Mouse (Mus musculus) adrenal gland, adult 10 weeks (tissue): ENCODE data around the gene Bag6. TPM values are rescaled to one million over a fixed set of nuclear protein-coding genes. Genes with fewer than 3 reads are reported as not detected.

Experiments
- polyA plus RNA-seq: library from polyadenylated mRNA; stranded (reverse); fragments of 350-450 nt; fragmentation: Illumina TruSeq; extraction: RNeasy Lipid Tissue Mini Kit (QIAGEN cat#74804); gene quantifications from one replicate; pipeline ENCODE4 v1.2.3, GENCODE M21; 2014; ENCODE audit warnings: low read depth, low replicate concordance

Bag6 gene
- polyA plus RNA-seq, result 11.5 TPM

GRCm38 (mm10) chr17:35134801-35135590 lies at the start of gene Bag6:
Gene Bag6 (plus strand): TSS chr17:35135178.

DNA sequence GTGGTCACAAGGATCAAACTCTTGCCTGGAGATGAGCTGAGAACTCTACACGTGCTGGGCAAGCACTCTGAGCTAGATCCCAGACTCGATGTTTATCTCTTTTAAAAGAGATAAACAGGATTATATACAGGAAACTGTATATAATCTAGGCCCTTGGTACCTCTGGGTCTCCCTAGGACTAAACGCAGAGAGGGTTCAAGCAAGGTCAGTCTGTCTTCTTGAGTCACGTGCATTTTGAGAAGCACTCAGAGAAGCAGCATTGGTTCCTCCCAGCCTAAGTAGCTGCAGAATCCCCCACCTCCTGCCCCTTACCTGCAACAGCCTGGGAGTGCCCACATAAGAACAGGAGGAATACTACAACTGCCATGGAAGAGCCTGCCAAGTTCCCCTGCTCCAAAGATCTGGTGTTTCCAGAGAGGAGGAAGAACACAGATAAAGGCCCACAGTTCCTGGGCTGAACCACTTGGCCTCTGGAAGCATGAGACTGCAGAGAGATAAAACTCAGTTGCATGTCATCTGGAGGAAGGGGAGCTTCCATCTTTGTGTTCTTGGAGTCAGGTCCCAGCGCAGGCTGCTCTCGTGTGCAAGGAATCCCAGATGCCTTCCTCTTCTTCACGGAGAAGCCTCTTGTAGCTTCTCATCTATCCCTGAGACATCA lies 49.6 kb upstream of the Bag6 start, which contains the start of gene Ly6g6f:
TSS of gene Ly6g6f (minus strand) at position 403 of the 658 bp plus-strand sequence.

DNA sequence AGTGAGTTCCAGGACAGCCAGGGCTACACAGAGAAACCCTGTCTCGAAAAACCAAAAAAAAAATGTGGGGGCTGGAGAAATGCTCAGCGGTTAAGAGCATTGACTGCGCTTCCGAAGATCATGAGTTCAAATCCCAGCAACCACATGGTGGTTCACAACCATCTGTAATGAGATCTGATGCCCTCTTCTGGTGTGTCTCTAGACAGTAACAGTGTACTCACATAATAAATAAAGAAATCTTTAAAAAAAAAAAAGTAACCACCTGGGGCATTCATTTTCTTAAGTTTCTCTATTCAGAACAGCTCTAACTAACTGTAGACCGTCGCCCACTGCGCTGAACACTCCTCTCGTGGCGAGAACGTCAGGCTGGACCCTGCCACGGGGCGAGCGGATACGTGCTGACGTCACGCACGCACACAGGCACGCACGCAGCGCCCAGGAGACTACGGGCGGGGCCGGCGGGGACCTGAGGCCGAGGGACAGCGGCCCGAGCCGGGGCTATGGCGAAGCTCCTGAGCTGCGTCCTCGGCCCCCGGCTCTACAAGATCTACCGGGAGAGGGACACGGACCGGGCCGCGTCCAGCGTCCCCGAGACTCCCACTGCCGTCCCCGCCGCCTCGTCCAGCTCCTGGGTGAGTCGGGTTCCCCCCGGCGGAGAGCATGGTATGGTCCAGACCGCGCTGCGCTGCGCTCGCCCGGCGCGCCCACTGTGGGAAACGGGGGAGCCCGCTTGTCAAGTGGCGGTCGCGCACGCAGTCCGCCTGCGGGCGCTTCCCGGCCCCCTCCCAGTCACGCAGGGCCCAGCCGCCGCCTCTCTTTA lies 45.9 kb upstream of the Bag6 start, which contains the start of gene Abhd16a:
TSS of gene Abhd16a (plus strand) at position 439 of the 820 bp plus-strand sequence.

DNA sequence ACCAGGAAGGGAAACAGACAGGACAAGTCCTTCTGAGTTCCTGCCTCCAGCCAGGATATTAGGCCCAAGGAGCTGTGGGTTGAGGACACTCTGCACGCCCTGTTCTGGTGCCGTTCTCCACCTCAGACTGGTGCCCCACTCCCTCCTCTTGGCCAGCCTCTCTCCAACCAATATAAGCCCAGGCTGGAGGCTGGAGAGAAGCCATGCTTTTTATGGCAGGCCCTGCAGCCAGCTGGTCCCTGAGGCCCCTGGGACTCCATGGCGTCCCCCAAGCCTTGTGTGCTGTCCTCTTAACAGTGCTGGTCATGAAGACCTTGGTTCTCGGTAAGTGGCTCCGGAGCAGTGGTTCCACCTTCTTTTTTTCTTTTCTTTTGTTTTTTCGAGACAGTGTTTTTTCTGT lies 26.9 kb upstream of the Bag6 start, which contains the start of gene Ly6g5c:
TSS of gene Ly6g5c (plus strand) at position 183 of the 400 bp plus-strand sequence.

DNA sequence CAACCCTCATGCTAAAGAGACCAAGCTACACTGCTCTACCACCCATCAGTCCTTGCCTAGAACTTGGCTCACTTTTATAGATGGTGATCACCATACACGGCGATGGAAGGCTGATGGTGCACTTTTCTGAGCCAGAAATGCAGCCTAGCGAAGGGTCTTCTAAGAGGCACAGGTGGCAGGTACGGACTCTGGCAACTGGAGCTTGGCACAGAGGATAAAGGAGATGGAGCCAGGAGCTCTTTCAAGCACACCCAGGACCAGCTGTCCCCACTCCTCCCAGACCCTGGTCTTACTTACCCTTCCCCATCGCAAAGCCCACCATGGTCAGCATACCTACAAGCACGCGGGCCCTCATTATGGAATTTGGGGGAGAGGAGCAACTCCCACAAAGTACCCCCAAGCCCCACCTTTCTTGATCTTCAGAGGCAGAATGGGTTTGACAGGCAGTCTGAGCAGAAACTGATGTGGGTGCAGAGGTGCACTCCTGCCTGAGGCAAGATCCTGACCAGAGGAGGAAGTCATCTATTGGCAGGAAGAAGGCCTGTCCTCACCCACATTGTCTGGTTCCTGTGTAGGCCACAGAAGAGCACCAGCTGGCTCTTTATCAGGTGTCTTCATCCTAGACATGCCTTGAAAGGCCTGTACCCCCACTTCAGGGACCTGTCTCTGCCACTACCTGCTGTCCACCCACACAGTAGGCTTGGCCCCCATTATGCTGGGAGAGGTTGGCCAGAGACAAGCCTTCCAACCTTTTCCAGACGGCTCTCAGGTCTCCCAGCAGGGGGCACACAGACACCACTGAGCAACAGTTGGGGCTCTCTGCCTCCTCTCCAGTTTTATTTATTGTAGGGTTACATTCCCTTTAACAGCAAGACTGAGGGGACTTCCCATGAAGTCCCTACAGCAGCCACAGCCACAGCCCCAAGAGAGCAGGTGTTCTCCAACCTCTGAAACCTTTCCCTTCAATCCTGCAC lies 19.6 kb upstream of the Bag6 start, which contains the start of gene Ly6g5b:
TSS of gene Ly6g5b (minus strand) at position 383 of the 974 bp plus-strand sequence.

GRCm38 (mm10) chr17:35121143-35121799 lies 13.7 kb upstream of the Bag6 start, which contains the start of gene Gpank1:
Gene Gpank1 (plus strand): TSS chr17:35121455.

GRCm38 (mm10) chr17:35121871-35122303 lies 13.1 kb upstream of the Bag6 start, which contains the start of gene Csnk2b:
Gene Csnk2b (minus strand): TSS chr17:35122053.

DNA sequence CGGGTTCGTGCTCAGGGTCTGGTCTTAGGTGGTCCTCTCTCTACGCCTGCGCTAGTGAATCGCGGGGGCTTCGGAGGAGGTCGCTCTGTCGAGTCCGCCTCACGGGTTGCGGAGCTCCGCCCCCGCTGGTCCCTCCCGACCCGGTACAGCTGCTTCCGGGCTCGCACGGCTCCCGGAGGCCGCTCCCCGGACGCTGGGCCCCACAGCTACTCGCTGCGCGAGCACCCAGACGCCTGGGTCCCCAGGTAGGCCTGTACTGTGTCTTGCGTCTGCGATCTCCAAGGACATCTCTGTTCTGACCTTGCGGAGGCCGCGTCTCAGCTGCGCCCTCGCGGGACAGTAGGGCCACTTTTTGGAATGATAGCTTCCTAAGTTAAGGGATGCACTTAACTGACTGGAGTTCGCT lies 8.8 kb upstream of the Bag6 start, which contains the start of gene D17H6S53E:
TSS of gene D17H6S53E (plus strand) at position 168 of the 406 bp plus-strand sequence.

GRCm38 (mm10) chr17:35131500-35132173 lies 3.3 kb upstream of the Bag6 start, which contains the start of gene Apom:
Gene Apom (minus strand): TSS chr17:35132050.

GRCm38 (mm10) chr17:35164568-35165450 lies 29.8 kb downstream of the Bag6 start, which contains the start of gene Prrc2a:
Gene Prrc2a (minus strand): TSS chr17:35164897.

GRCm38 (mm10) chr17:35175968-35176367 lies 41.0 kb downstream of the Bag6 start, which contains the start of gene Aif1:
Gene Aif1 (minus strand): TSS chr17:35176068.

GRCm38 (mm10) chr17:35187959-35188610 lies 53.1 kb downstream of the Bag6 start, which contains the start of gene Lst1:
Gene Lst1 (minus strand): TSS chr17:35188439.

GRCm38 (mm10) chr17:35193881-35194843 lies 59.2 kb downstream of the Bag6 start, which contains the start of gene Ltb:
Gene Ltb (plus strand): TSS chr17:35194439.

